Comparison of ENCODE assay signal across 12 mouse cellular contexts in genomic region chr17:87291037-87291436, GRCm38 (mm10).
"Had no signal": no experiment of that assay in that cellular context is flagged by ENCODE, and none has a peak within 500 bp of the region (broad histone marks: within the 10 kb centered on the region; RNA-seq: fewer than 3 reads in every experiment).

No protein-coding gene starts in this region.

- ATAC-seq: midbrain, embryonic 16.5 days had no signal

- H3K9ac ChIP-seq: kidney, embryonic 15.5 days; midbrain, embryonic 12.5 days; neural tube, embryonic 13.5 days had no signal

- H3K4me2 ChIP-seq: kidney, embryonic 15.5 days; midbrain, embryonic 12.5 days; neural tube, embryonic 13.5 days had no signal

- H3K27ac ChIP-seq: kidney, embryonic 15.5 days; left cerebral cortex, adult 2 months; limb, embryonic 10.5 days; midbrain, embryonic 12.5 days; neural tube, embryonic 13.5 days had no signal

- H3K9me3 ChIP-seq: kidney, embryonic 15.5 days; limb, embryonic 10.5 days; midbrain, embryonic 12.5 days; neural tube, embryonic 13.5 days had no signal

- H3K4me3 ChIP-seq: kidney, embryonic 15.5 days; left cerebral cortex, adult 2 months; limb, embryonic 10.5 days; midbrain, embryonic 12.5 days; neural tube, embryonic 13.5 days had no signal

- H3K36me3 ChIP-seq: kidney, embryonic 15.5 days; limb, embryonic 10.5 days; midbrain, embryonic 12.5 days; neural tube, embryonic 13.5 days had no signal

- DNase-seq: kidney, postnatal 14 days; lung, adult 18-20 months; right cerebral cortex, adult 18-20 months; right cerebral cortex, postnatal 25 days; thymus, adult 2 months; thymus, postnatal 25 days had no signal
